Mouse (Mus musculus) liver, adult 2 months (tissue): Measurements from ENCODE around the gene Prr11. TPM values are rescaled to one million over a fixed set of nuclear protein-coding genes. Genes with fewer than 3 reads are reported as not detected.

Experiments
- DNase-seq: peaks from one replicate; pipeline ENCODE4 v3.0.0-alpha.2; 2011; ENCODE audit warnings: low read depth, low spot score; ENCODE audit errors: extremely low read depth
- H3K27ac ChIP-seq: fragments of 200-500 bp; replicated peaks from 2 replicates; pipeline ENCODE4 v1.5.1; 2012; ENCODE audit warnings: low read depth, mild to moderate bottlenecking, control low read depth, inconsistent platforms, low read length; ENCODE audit not compliant: insufficient read depth
- H3K27me3 ChIP-seq: fragments of 200-500 bp; 2 replicates; pipeline ENCODE4 v1.6.1; 2012; ENCODE audit warnings: mild to moderate bottlenecking, moderate library complexity, low read length, inconsistent platforms; ENCODE audit not compliant: control insufficient read depth, insufficient read depth
- H3K36me3 ChIP-seq: fragments of 200-500 bp; 2 replicates; pipeline ENCODE4 v1.6.1; 2012; ENCODE audit warnings: low read length, inconsistent platforms; ENCODE audit not compliant: control insufficient read depth, insufficient read depth
- H3K4me1 ChIP-seq: fragments of 200-500 bp; 2 replicates; pipeline ENCODE4 v1.6.1; 2011; ENCODE audit warnings: low read length; ENCODE audit not compliant: control insufficient read depth, insufficient read depth
- H3K4me3 ChIP-seq: fragments of 200-500 bp; 2 replicates; pipeline ENCODE4 v1.5.1; 2011; ENCODE audit warnings: low read depth, mild to moderate bottlenecking, control low read depth, low read length, moderate library complexity; ENCODE audit not compliant: insufficient read depth
- H3K79me2 ChIP-seq: fragments of 200-500 bp; 2 replicates; pipeline ENCODE4 v1.6.1; 2012; ENCODE audit warnings: inconsistent platforms, mild to moderate bottlenecking, low read length, moderate library complexity; ENCODE audit not compliant: control insufficient read depth, insufficient read depth
- H3K9ac ChIP-seq: fragments of 200-500 bp; 2 replicates; pipeline ENCODE4 v1.6.1; 2012; ENCODE audit warnings: low read depth, mild to moderate bottlenecking, control low read depth, inconsistent platforms, low read length
- CTCF ChIP-seq: fragments of 200-500 bp; IDR thresholded peaks from 2 replicates; pipeline ENCODE4 v1.5.1; 2011; ENCODE audit warnings: low read depth, low read length, control low read depth
- POLR2A ChIP-seq: fragments of 200-500 bp; IDR thresholded peaks from 2 replicates; pipeline ENCODE4 v1.6.1; 2011; ENCODE audit warnings: low read length, control low read depth; ENCODE audit not compliant: insufficient read depth; ENCODE audit errors: extremely low read depth
- WGBS: fragments of 180-500 bp; shearing (Covaris S2); methylation state at CpG from one replicate; pipeline ENCODE4 v1.1.7; 2018; 5-methylcytosine and 5-hydroxymethylcytosine counted together
- polyA plus RNA-seq: library from polyadenylated mRNA; depleted of rRNA; stranded (reverse); fragments of >200 nt; gene quantifications from 2 replicates; pipeline ENCODE4 v1.2.3, GENCODE M21; 2012; rRNA removed
- total RNA-seq: library from RNA; depleted of rRNA; stranded (reverse); fragments of >200 nt; gene quantifications from 2 replicates; pipeline ENCODE4 v1.2.3, GENCODE M21; 2014; rRNA removed

Gene Prr11
- total RNA-seq (0.13 TPM in 1 of 2 replicates, not detected in the other), polyA plus RNA-seq (0.04 and 0.06 TPM in 2 replicates)

- under 1% methylated on average over 14 of the region's 14 CpGs for WGBS
- TF ChIP-seq POLR2A, result no peak
- TF ChIP-seq CTCF, result no peak
- no peaks in the 10 kb centered on the region; the same call in 1 of the 2 replicates for H3K79me2 ChIP-seq
- no peaks in the 10 kb centered on the region for H3K4me1 ChIP-seq
- H3K9ac ChIP-seq, result peak within 1 kb of the TSS; percentile 46
- no peak for DNase-seq
- no peaks in the 10 kb centered on the region for H3K27me3 ChIP-seq
- peak within 1 kb of the TSS; percentile 68 for H3K4me3 ChIP-seq
- H3K27ac ChIP-seq, result peak within 1 kb of the TSS; percentile 41
- no peaks in the 10 kb centered on the region for H3K36me3 ChIP-seq
Measured at GRCm38 (mm10) chr11:87108409-87108754, at the start of gene Prr11. Prr11 (minus strand) TSS chr11:87108708.

DNA sequence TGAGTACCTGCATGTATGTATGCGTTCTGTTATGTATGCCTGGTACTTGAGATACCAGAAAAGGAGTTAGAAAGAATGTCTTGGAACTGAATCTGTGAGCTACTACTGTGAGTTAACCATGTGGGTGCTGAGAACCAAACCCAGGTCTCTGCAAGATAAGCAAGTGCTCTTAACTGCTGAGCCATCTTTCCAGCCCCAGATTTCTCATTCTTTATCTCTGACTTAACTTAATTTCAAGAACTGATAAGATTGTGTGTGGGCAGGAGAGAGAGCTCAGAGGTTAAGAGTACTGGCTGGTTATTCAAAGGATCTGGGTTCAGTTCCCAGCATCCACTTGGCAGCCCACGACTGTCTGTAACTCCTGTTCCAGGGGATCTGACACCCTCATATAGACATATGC lies 49.5 kb upstream of the Prr11 start:
- DNase-seq, result no peak
- Histone ChIP-seq H3K36me3 (no peaks in the 10 kb centered on the region; the same call in 1 of the 2 replicates), H3K4me3 (no peak overlapping the region), H3K9ac (no peak overlapping the region), H3K27ac (no peak overlapping the region), H3K4me1 (no peaks in the 10 kb centered on the region), H3K79me2 (no peaks in the 10 kb centered on the region), H3K27me3 (no peaks in the 10 kb centered on the region)
- TF ChIP-seq CTCF (no peak), POLR2A (no peak)
- WGBS, result 94% methylated on average over 2 of the region's 2 CpGs

- Histone ChIP-seq H3K36me3 (no peaks in the 10 kb centered on the region; the same call in 1 of the 2 replicates), H3K79me2 (no peaks in the 10 kb centered on the region), H3K4me1 (no peaks in the 10 kb centered on the region), H3K4me3 (no peak overlapping the region), H3K9ac (no peak overlapping the region), H3K27ac (no peak overlapping the region), H3K27me3 (no peaks in the 10 kb centered on the region)
- DNase-seq, result no peak
- TF ChIP-seq POLR2A (no peak), CTCF (no peak)
- 98% methylated on average over 4 of the region's 4 CpGs for WGBS
Measured at GRCm38 (mm10) chr11:87136233-87136632, 27.7 kb upstream of the Prr11 start.

GRCm38 (mm10) chr11:87126824-87127816 lies 18.6 kb upstream of the Prr11 start, which contains the start of gene Trim37:
Trim37 (plus strand) TSS chr11:87127077.
- Histone ChIP-seq H3K27me3 (no peaks in the 10 kb centered on the region), H3K4me1 (peaks cover 2% of the 10 kb centered on the region; the same call in 1 of the 2 replicates), H3K9ac (peak within 1 kb of the TSS; percentile 79), H3K36me3 (no peaks in the 10 kb centered on the region), H3K27ac (peak within 1 kb of the TSS; percentile 44), H3K79me2 (no peaks in the 10 kb centered on the region; the same call in 1 of the 2 replicates), H3K4me3 (peak within 1 kb of the TSS; percentile 78)
- under 1% methylated on average over 95 of the region's 105 CpGs for WGBS
- peak; percentile 74 for DNase-seq
- no peak for TF ChIP-seq CTCF

DNA sequence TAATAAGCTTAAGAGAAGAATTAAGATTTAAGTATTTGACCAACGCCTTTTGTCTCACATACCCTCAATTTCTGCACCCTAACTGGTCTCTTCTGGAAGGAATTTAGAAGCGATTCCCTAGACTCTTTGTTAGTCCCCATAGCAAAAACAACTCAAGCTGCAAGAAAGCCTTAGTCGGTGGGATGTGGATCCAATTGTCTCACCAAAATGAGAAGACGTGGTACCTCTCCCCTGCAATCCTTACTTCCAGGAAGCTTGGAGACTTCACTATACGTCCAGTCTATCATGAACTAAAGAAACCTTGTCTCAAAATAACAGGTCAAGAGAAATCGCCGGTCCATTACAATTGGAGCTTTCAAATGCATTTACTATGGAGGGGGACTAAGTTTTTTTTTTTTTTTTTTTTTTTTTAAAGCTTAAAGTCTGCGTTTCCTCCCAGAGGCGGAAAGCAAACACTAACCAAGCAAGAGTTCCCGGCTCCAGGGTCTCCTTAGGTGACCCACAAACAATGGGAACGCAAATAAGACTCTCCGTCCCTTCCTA lies 17.8 kb upstream of the Prr11 start:
- 8% methylated on average over 12 of the region's 12 CpGs for WGBS
- no peaks in the 10 kb centered on the region for H3K36me3 ChIP-seq
- no peak for DNase-seq
- H3K27ac ChIP-seq, result 0 out of 2 replicates have a peak overlapping the region, but pooled peaks have one; percentile 4
- TF ChIP-seq CTCF (no peak), POLR2A (no peak)
- no peaks in the 10 kb centered on the region; the same call in 1 of the 2 replicates for H3K79me2 ChIP-seq
- peaks cover 2% of the 10 kb centered on the region; the same call in 1 of the 2 replicates for H3K4me1 ChIP-seq
- H3K4me3 ChIP-seq, result peak overlapping the region; percentile 40
- no peaks in the 10 kb centered on the region for H3K27me3 ChIP-seq
- peak overlapping the region; percentile 32; the same call in 1 of the 2 replicates for H3K9ac ChIP-seq
